Mouse (Mus musculus) 3134 (cell line): Measurements from ENCODE around the gene Bicral.
A peak's percentile ranks its signal among the peaks of the same experiment; 100 is the strongest.

Experiments
- DNase-seq: peaks from one replicate; pipeline ENCODE4 v3.0.0-alpha.2; 2011; ENCODE audit warnings: low spot score; ENCODE audit not compliant: insufficient read length; ENCODE audit errors: extremely low read depth

Bicral gene

DNA sequence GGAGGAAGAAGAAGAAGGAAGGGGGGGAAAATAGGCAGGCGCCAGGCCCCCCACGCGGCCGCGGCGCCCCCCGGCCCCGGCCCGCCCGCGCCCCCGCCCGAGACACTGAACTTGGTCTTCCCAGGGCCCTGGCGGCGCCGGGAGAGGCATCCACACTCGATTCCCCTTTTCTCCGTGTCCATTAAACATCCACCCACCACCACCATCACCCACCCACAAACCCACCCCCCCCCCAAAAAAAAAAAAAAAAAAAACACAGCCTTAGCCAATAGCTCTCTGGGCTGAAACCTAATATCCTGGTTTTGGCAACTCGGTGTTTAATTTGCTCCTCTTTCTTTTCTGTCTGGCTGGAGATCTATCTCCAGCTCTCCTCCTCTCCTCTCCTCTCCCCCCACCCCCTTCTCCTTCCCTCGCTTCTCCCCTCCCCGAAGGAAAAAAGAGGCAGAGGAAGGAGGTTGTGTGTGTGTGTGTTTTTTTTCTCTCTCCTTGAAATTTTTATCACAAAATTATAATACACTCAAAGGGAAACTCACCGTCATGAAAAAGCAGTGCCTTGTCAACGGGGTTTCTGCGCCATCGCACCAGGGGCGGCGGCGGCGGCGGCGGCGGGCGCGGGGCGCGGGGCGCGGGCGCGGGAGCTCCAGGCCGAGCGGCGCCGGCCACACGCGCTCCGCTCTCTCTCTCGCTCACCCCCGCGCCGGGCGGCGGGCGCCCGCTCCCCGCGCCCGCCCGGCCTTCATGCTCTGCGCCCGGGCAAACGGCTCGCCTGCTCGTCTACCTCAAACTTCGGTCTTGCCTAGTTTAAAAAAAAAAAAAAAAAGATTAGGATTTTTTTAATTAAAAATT, at the start of gene Bicral:
TSS of gene Bicral (minus strand) at position 580 of the 846 bp plus-strand sequence.
- peak; percentile 66 for DNase-seq

DNA sequence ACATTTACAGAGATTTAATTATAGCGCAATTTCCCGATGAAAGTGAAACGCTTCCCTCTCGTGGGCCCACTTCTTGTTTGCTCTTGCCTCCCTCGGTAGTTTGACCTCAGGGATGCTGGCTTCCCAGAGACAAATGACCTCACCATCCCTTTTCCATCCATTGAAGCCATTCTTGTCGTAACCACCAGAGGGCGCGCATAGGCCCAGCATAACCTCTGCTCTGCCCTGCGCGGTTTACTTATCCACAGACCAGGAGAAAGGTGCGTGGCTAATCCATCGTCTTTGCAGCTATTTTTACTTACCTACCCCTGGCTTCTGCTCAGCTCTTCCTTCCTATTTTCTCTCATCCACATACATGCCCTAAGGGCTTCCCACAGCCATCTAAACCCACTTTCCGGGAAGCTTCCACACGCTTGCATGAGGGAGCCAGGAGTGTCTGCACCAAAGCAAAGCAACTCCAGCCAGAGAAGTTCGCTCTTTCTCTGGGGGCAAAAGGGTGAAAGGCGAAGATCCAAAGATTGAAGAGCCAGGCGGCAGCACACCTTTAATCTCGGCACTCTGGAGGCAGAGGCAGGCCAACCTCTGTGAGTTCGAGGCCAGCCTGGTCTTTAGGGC, 45.7 kb upstream of the Bicral start:
- peak; percentile 36 for DNase-seq

DNA sequence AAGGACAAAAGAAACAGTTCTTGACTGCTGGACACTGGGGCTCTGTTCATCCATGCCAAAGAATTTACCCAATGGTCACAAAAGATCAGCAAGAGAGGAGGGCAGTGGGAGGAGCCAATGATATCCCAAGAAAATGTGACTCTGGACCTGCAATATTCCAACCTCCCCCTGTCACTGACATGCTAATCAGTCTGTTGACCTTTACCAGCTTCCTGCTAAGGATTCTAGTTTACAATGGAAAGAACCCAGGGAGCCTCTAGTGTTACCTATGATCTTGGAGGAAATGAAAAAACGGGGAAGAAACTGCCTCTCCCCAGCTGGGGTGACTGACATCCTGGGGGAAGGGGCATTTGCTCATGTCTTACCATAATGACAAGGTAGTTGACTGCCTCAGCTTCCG, 42.7 kb upstream of the Bicral start:
- DNase-seq: no peak

DNA sequence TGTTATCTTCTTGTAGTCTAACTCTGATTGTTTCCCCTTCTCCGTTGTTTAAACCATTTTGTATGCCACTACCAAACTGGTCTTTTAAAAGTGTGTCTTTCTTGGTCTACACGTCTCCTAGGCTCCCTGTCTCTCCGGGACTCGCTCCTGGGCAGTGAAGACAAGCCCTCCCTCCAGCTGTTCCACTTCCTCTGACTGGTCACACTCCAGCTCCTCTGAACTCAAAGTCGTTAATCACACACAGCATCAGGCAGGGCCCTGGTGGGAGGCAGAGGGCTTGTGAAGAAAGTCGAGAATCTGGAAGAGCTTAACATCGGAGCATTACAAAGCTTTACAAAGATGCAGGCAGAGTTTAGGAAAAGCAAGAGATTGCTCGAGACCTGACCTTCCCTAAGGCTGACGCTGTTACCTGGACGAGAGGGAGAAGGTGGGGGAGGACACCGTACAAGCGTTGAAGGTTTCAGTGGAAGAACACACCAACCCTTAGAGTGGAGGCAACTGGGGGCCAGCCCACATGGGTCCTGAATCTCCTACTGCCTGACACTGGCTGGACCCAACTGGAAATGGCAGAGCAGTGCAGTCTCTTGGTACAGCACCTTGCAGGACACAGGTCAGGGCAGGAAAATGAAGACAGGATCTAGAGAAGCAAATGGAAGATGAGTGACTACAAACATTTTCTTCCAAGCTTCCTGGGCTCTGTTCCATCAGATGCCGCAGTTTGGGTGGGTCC, 39.1 kb upstream of the Bicral start:
- no peak for DNase-seq

DNA sequence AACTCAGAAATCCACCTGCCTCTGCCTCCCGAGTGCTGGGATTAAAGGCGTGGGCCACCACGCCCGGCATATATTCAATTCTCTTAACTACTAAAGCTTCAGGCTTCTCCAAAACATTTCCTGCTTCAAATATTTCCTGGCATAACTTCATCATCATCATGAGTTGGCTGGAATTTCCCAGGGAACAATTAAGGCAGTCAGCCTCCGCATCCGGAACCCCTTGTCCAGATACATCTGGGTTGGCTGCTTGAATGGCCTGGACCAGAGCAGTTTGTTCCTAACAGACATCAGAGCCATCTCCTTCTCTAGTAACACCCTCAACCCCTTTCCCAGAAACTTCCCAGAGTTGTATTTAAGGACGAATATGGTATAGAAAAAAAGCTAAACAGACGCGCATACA, 37.1 kb upstream of the Bicral start:
- DNase-seq: no peak

DNA sequence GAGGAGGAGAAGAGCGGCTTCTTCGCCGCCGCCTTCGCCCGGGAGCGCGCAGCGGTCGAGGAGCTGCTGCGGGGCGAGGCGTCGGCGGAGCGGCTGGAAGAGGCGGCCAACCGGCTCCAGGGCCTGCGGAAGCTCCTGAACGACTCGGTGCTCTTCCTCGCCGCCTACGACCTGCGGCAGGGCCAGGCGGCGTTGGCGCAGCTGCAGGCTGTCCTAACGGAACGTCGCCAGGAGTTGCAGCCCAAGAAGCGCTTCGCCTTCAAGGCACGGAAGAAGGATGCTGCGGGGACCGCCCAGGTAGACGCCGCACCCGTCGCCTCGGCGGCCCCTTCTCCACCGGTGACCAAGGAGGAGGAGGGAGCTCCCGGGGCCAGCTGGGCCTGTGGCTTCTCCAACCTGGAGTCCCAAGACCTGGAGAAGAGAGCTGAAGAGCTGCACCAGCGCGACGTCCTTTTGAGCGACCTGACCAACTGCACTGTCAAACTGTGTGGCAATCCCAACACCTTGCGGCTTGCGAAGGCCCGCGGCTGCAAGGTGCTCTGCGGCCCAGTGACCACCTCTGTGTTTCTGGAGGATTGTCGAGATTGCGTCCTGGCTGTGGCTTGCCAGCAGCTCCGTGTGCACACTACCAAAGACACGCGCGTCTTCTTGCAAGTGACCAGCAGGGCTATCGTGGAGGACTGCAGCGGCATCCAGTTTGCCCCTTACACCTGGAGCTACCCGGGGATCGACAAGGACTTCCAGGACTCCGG, 32.7 kb upstream of the Bicral start:
- no peak for DNase-seq

DNA sequence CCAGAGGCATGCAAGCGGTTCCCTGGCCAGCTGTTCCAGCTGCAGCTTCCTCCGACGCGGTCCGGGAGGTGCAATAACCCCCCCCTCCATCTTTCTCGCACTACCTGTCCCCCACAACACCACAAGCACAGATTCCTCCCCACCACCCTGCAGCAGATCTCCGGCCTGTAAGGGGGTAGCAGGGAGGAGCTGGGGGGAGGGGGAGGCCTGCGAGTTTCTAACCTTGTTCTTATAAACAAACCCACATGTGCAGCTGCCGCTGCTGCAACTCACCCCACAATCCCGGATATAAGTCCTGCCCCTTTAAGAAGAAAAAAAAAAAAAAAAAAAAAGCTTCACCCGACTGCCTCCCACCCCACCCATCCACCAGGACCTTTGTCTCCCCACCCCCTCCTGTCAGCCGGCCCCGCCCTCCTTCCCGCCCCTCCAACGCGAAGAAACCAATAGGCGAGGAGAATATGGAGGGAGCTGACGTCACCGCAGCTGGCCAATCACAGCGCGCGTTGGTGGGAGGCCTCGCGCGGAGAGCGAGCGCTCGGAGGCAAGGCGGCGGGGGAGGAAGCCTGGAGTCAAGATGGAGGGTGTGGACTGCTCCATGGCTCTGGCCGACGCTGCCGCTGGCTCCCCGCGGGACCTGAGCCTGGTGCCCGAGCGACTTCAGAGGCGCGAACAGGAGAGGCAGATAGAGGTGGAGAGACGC, 32.0 kb upstream of the Bicral start, which contains the start of gene Tbcc:
TSS of gene Tbcc (plus strand) at position 569 of the 700 bp plus-strand sequence.
- peak; percentile 97 for DNase-seq

DNA sequence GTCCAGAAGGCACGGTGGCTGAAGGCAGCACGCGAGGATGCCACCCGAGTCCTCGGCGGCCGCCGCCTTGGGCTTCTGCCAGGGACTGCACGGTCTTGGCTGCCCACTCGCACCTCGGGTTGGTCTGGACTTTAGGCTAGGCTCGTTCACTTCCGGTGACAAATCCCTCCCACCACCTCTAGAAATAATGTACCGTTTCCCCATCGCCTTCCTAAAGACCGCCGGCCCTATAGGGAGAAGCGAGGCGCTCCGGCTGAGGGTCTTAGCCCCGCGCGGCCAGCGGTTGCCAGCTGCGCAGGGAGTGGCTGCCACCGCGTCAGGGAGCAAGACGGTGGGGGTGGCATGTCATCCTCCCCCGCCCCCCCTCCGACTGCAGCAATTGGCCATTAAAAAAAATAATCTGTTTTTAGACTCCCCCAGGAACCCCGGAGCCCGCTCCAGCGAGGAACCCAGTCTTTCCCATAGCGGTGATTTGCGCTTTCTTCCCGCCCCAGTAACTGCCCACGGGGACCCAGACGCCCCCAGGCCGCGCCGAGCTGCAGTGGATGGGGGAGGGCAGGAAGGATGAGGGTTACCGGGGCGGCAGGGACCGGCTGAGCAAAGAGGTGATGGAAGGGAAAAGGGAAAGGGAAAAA, 31.3 kb upstream of the Bicral start:
- peak; percentile 92 for DNase-seq

DNA sequence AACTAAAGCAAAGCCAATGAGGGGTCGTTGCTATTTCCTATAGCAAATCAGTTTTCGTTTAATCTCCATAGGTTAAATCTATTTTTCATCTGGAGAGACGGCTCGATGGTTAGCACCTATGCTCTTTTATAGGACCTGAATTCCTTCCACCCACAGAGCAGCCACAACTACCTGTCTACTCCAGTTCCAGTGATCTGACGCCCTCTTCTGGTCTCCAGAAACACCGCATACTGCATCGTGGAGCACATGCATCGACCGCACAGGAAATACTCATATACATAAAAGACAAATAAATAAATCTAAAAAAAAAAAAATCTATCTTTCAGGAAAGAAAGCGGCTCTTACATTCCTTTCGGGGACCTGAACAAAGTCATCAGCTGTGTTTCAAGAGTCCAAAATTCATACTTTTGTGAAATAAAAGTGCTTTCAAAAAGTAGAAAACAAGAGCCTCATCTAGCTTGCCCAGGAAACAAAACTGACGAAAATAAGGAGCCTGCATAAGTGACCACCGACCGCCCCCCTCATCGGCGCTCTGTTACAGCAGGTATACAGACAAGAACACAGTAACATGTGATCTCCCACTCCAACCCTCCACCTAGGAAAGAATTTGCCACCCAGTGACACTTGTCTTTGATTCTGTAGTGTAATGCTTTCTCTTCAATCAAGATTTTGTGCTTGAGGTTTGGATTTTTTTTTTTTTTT, 30.4 kb upstream of the Bicral start:
- peak; percentile 51 for DNase-seq

DNA sequence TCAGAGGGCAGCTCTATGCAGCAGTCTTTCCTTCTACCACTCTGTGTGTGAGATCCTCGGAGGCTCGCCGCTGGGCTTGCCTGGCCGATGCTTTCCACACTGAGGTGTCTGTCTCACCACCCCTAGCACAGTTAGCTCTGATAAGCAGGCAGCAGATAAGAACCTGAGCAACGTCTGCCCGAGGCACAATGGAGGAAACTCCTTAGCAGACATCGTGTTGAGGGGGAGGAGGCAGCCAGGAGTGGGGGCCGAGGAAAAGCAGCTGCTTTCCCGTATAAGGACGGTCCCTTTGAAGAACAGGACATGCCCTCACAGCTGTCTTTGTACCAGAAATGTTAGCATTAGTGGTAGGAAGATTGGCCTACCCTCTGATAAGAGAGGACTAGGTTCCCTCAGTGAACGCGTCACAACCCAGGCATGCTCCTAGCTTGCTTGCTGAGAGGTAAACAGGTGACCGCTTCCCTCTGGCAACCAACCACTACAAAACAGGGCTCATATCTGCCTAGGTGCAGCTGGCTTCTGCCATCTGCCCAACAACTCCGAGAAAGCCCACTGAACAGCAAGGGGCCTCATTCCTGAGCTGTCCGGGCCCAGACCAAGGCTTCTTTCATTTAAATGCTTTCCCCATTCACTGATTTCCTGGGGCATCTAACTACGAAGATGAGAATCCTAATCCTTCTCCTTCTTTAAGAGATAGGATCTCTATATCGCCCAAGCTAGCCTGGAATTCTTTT, 27.8 kb upstream of the Bicral start:
- no peak for DNase-seq

DNA sequence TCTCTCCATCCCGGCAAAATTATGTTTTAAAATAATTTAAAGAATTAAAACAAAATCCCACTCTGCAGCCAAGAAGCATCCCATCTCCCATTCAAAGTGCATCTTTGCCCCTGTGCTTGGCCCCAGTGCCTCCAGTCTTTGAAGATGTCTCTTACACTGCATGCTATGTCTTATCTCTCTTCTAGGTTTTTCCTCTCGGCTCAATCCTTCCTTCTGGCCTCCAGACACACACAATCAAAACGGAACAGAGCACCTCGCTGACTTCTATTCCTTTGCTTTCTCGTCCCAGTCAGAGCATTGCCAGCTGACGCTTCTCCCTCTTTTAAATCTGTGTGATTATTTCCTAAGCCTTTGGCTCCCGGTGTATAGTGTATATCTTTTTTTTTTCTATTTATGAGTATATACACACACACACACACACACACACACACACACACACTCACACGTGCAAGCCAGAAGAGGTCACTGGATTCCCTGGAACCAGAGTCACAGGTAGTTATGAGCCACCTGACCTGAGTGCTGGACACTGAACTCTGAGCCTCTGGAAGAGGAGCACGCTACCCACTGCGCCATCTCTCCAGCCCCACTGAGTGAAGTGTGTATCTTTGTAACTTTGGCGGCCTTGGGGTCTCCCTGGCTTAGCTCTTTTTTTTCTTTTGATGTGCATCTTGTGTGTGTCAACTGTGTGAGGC, 27.1 kb upstream of the Bicral start:
- DNase-seq: no peak

DNA sequence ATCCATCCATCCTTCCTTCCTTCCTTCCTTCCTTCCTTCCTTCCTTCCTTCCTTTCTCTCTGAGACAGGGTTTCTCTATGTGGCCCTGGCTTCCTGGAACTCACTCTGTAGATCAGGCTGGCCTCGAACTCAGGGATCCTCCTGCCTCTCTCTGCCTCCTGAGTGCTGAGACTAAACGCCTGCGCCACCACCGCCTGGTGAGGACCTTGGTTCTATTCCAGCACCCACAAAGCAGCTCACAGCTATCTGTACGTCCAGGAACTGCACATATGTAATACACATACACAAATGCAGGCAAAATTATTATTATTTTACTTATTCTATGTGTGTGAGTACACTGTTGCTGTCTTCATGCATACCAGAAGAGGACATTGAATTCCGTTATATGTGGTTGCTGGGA, 26.5 kb upstream of the Bicral start:
- no peak for DNase-seq

DNA sequence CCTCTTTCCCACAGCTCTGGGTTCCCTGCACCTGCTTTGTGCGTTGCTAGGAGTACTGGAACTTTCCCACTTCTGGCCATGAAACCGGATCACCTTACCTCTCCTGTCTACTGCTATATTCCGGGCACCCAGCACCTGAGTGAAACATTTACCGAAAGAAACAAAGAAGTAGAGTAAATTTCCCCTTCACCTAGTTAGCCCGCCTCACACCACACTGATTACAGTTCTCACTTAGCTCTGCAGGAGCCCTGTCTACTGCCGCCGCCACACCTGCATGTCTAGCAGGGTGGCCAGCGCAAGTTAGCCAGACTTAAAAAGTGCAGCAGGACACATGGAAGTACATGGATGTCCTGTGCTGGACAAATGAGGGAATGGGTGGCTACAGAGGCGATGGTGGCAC, 24.8 kb upstream of the Bicral start:
- DNase-seq: no peak

DNA sequence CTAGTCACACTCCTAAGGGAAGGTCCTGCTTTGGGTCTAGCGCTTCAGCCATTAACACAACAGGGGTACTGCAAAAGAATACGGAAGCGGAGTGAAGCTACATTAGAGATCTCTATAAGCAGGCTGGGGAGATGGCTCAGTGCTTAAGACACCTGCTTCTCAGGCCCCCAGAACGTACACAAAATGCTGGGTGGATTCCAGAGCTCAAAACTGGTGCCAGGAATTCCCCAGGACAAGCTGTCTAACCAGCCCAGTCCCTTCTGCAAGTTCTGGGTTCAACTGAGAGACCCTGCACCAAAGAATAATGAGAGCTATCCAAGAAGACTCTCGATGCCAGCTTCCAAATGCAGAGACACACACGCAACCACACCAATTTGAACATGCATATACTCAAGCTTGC, 23.4 kb upstream of the Bicral start:
- DNase-seq: no peak

DNA sequence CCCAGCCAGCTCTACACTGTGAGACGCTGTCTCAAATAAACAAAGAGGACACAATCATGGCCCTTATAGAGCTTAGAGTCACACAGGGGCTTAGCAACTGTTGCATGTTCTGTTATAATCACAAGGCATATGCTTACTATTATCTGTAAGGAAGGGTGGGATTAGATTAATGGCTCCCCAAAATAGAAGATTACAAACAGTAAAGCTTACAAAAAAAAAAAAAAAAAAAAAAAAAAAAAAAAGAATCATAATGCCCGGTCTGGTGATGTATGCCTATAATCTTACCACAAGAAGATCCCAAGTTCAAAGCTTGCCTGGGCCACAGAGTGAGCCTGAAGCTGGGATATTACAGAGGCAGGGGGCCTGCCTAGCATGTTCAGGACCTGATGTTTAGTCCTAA, 22.0 kb upstream of the Bicral start:
- DNase-seq: no peak

DNA sequence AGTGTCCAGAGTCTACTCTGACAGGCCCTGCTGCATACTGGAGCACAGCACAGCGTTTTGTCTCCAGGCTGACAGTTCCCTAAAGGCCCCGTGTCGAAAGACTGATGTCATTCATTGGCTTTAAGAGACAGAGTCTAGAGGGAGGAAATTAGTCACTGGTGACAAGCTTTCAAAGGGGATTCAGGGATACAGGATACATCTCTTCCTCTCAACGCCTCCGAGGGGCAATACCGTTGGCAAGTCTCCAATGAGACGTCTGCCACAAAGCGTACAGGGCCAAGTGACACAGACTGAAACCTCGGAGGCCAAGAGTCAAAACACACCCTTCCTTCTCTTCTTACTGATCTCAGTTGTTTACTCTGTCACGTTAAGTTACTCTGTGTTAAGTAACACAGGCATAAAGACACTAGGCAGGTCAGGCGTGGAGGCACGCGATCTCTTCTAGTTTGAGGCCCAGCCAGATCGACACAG, 21.6 kb upstream of the Bicral start:
- DNase-seq: peak; percentile 71

DNA sequence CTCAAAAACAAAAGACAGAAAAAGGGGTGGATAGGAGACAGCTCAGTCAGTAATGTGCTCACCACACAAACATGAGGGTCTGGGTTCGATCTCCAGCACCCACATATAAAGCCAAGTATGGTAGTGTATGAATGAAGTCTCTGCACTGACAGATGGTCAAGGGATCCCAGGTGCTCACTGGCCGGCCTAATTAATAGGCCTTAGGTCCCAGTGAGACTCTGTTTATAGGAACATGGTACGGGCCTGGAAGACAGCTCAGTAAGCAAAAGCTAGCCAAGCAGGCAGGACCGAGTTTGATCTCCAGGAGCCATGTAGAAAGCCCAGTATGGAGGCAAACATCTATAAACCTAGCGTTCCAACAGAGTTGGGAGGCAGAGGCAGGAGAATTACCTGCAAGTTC, 18.8 kb upstream of the Bicral start:
- no peak for DNase-seq
